Comparison of ENCODE assay signal across 25 mouse cellular contexts in the genomic region with DNA sequence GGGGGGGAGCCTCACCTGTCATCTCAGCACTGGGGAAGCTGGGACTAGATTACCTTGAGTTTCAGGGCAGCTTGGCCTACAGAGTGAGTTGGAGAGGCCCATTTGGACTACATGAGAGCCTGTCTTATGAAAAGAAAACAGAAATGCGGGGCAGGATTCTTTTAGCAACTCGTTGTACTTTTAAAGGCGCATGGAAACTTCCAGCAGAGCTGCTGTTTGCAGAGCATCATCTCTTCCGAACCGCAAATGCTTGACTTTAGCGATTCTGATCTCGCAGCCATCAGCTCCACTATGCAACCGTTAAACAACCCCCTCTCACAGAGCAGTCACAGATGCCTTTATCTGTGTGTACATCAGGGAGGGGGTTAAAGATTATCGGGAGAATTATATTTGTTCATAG.
A peak's percentile ranks its signal among the peaks of the same experiment; 100 is the strongest.
DNase-seq lines count a peak whose midpoint lies in the region; ATAC-seq lines count a peak whose summit lies in the region.
"Had no signal": no experiment of that assay in that cellular context is flagged by ENCODE, and none has a peak within 500 bp of the region (broad histone marks: within the 10 kb centered on the region; RNA-seq: fewer than 3 reads in every experiment).

No protein-coding gene starts in this region.

- no peak overlapping the region for H3K9ac ChIP-seq in intestine, embryonic 15.5 days
- no peak overlapping the region for H3K9ac ChIP-seq in stomach, embryonic 14.5 days (replicated peaks; ENCODE audit: low read depth, low read length)
- no peak overlapping the region for H3K9ac ChIP-seq in forebrain, embryonic 13.5 days
- H3K9ac ChIP-seq: forebrain, embryonic 12.5 days; heart, embryonic 12.5 days; hindbrain, embryonic 14.5 days; liver, embryonic 12.5 days; liver, postnatal 0 days; midbrain, embryonic 12.5 days had no signal

- no peaks in the 10 kb centered on the region for H3K36me3 ChIP-seq in heart, embryonic 10.5 days
- H3K36me3 ChIP-seq in intestine, embryonic 15.5 days = no peaks in the 10 kb centered on the region
- no peaks in the 10 kb centered on the region for H3K36me3 ChIP-seq in stomach, embryonic 14.5 days (ENCODE audit: control insufficient read depth, insufficient read depth, low read length)
- H3K36me3 ChIP-seq in forebrain, embryonic 13.5 days (ENCODE audit: poor library complexity, severe bottlenecking) = no peaks in the 10 kb centered on the region
- H3K36me3 ChIP-seq: forebrain, embryonic 12.5 days; heart, embryonic 12.5 days; liver, embryonic 12.5 days; midbrain, embryonic 12.5 days had no signal

- H3K9me3 ChIP-seq in heart, embryonic 10.5 days = no peaks in the 10 kb centered on the region
- H3K9me3 ChIP-seq in intestine, embryonic 15.5 days = no peaks in the 10 kb centered on the region
- no peaks in the 10 kb centered on the region for H3K9me3 ChIP-seq in stomach, embryonic 14.5 days (ENCODE audit: control insufficient read depth, low read depth, low read length)
- H3K9me3 ChIP-seq in forebrain, embryonic 13.5 days (replicated peaks) = no peaks in the 10 kb centered on the region
- H3K9me3 ChIP-seq: forebrain, embryonic 12.5 days; heart, embryonic 12.5 days; liver, embryonic 12.5 days; megakaryocyte, embryonic 14.5 days; midbrain, embryonic 12.5 days had no signal

- no peak overlapping the region for H3K4me3 ChIP-seq in heart, embryonic 10.5 days
- H3K4me3 ChIP-seq in intestine, embryonic 15.5 days (replicated peaks) = no peak overlapping the region; the same call in 1 of the 2 replicates
- no peak overlapping the region for H3K4me3 ChIP-seq in stomach, embryonic 14.5 days (ENCODE audit: low read depth, low read length)
- H3K4me3 ChIP-seq in forebrain, embryonic 13.5 days = no peak overlapping the region
- H3K4me3 ChIP-seq: erythroblast, embryonic 14.5 days; forebrain, embryonic 12.5 days; heart, embryonic 12.5 days; liver, embryonic 12.5 days; megakaryocyte, embryonic 14.5 days; midbrain, embryonic 12.5 days had no signal

- no peak overlapping the region for H3K27ac ChIP-seq in heart, embryonic 10.5 days
- H3K27ac ChIP-seq in intestine, embryonic 15.5 days = no peak overlapping the region; the same call in 1 of the 2 replicates
- H3K27ac ChIP-seq in stomach, embryonic 14.5 days (ENCODE audit: low read length) = peak overlapping the region; percentile 10; the same call in 1 of the 2 replicates
- no peak overlapping the region for H3K27ac ChIP-seq in forebrain, embryonic 13.5 days
- H3K27ac ChIP-seq: forebrain, embryonic 12.5 days; hindbrain, embryonic 14.5 days; liver, embryonic 12.5 days; midbrain, embryonic 12.5 days had no signal

- H3K4me2 ChIP-seq in intestine, embryonic 15.5 days (replicated peaks) = peak overlapping the region; percentile 52
- no peak overlapping the region for H3K4me2 ChIP-seq in stomach, embryonic 14.5 days (replicated peaks; ENCODE audit: low read depth, low read length)
- H3K4me2 ChIP-seq in forebrain, embryonic 13.5 days = no peak overlapping the region
- H3K4me2 ChIP-seq: forebrain, embryonic 12.5 days; heart, embryonic 12.5 days; hindbrain, embryonic 14.5 days; liver, embryonic 12.5 days; midbrain, embryonic 12.5 days had no signal

- peak; percentile 55 for DNase-seq in heart, adult 11 months
- no peak for DNase-seq in heart, embryonic 10.5 days (ENCODE audit: low spot score)
- DNase-seq in c-Kit-positive CD71-positive TER-119-positive erythroid progenitor cells, embryonic 14.5 days (ENCODE audit: low spot score) = no peak
- DNase-seq in frontal cortex, adult 2 months (ENCODE audit: extremely low spot score in 1 of 2, low spot score in 1 of 2) = no peak
- DNase-seq: adrenal gland, postnatal 25 days; cerebellum, adult 2 months; cerebellum, postnatal 14 days; gastrocnemius, postnatal 25 days; heart, adult 18-20 months; heart, postnatal 4 days; kidney, adult 11 months; left cerebral cortex, postnatal 4 days; liver, postnatal 0 days; lung, postnatal 36 days had no signal

- H3K27me3 ChIP-seq in heart, embryonic 10.5 days (ENCODE audit: insufficient read depth, poor library complexity, severe bottlenecking) = no peaks in the 10 kb centered on the region
- no peaks in the 10 kb centered on the region for H3K27me3 ChIP-seq in intestine, embryonic 15.5 days (replicated peaks)
- H3K27me3 ChIP-seq in stomach, embryonic 14.5 days (ENCODE audit: control insufficient read depth, insufficient read depth, low read length) = no peaks in the 10 kb centered on the region
- no peaks in the 10 kb centered on the region for H3K27me3 ChIP-seq in forebrain, embryonic 13.5 days
- H3K27me3 ChIP-seq: forebrain, embryonic 12.5 days; heart, embryonic 12.5 days; liver, embryonic 12.5 days; megakaryocyte, embryonic 14.5 days; midbrain, embryonic 12.5 days had no signal

- WGBS in heart, embryonic 10.5 days = 79% methylated on average over 9 of the region's 9 CpGs
- WGBS in intestine, embryonic 15.5 days = 48% methylated on average over 9 of the region's 9 CpGs
- 63% methylated on average over 9 of the region's 9 CpGs for WGBS in stomach, embryonic 14.5 days
- WGBS in forebrain, embryonic 13.5 days = 90% methylated on average over 9 of the region's 9 CpGs

- peaks cover 42% of the 10 kb centered on the region for H3K4me1 ChIP-seq in heart, embryonic 10.5 days
- peaks cover 33% of the 10 kb centered on the region for H3K4me1 ChIP-seq in intestine, embryonic 15.5 days (replicated peaks)
- H3K4me1 ChIP-seq in stomach, embryonic 14.5 days (ENCODE audit: control insufficient read depth, insufficient read depth, low read length) = peaks cover 46% of the 10 kb centered on the region
- peaks cover 33% of the 10 kb centered on the region for H3K4me1 ChIP-seq in forebrain, embryonic 13.5 days

- peak; percentile 39 for ATAC-seq in CD4-positive, CD25-positive, alpha-beta regulatory T cell, adult 4 months
- no peak for ATAC-seq in intestine, embryonic 15.5 days
- no peak for ATAC-seq in stomach, embryonic 14.5 days (ENCODE audit: insufficient number of reproducible peaks, insufficient read depth, low FRiP score, low read depth)
- no peak for ATAC-seq in forebrain, embryonic 13.5 days
- ATAC-seq: liver, embryonic 12.5 days; liver, postnatal 0 days had no signal
